Mouse (Mus musculus) stomach, postnatal 0 days (tissue): Measurements from ENCODE around the gene Emcn. TPM values are rescaled to one million over a fixed set of nuclear protein-coding genes. Genes with fewer than 3 reads are reported as not detected.

Experiments used
- ATAC-seq: fragments of 200-750 bp; cut with Nextera tagmentation; 2 replicates; pipeline ENCODE4 v1.8.0; 2017; ENCODE audit not compliant: low FRiP score, low TSS enrichment
- DNase-seq: peaks from one replicate; pipeline ENCODE4 v3.0.0-alpha.2; 2016; ENCODE audit warnings: low spot score
- H3K27ac ChIP-seq: fragments of 300-500 bp; sonication (generic); replicated peaks from 2 replicates; pipeline ENCODE4 v1.5.1; 2014; ENCODE audit warnings: mild to moderate bottlenecking, control low read depth
- H3K27me3 ChIP-seq: fragments of 300-500 bp; sonication (generic); 2 replicates; pipeline ENCODE4 v1.6.1; 2014; ENCODE audit warnings: low read length; ENCODE audit not compliant: control insufficient read depth, insufficient read depth
- H3K36me3 ChIP-seq: fragments of 300-500 bp; sonication (generic); 2 replicates; pipeline ENCODE4 v1.6.1; 2014; ENCODE audit warnings: low read length, mixed read lengths; ENCODE audit not compliant: control insufficient read depth, insufficient read depth
- H3K4me1 ChIP-seq: fragments of 300-500 bp; sonication (generic); replicated peaks from 2 replicates; pipeline ENCODE4 v1.6.1; 2014; ENCODE audit warnings: antibody characterized with exemption; ENCODE audit not compliant: control insufficient read depth, insufficient read depth
- H3K4me2 ChIP-seq: fragments of 300-500 bp; sonication (generic); replicated peaks from 2 replicates; pipeline ENCODE4 v1.6.1; 2014; ENCODE audit warnings: low read depth, mild to moderate bottlenecking, control low read depth, moderate library complexity
- H3K4me3 ChIP-seq: fragments of 300-500 bp; sonication (generic); 2 replicates; pipeline ENCODE4 v1.5.1; 2014; ENCODE audit warnings: low read depth, low read length, control low read depth
- H3K9ac ChIP-seq: fragments of 300-500 bp; sonication (generic); 2 replicates; pipeline ENCODE4 v1.6.1; 2014; ENCODE audit warnings: mild to moderate bottlenecking, low read length, control low read depth, mixed read lengths
- H3K9me3 ChIP-seq: fragments of 300-500 bp; sonication (generic); 2 replicates; pipeline ENCODE4 v1.6.1; 2016; ENCODE audit warnings: low read length; ENCODE audit not compliant: control insufficient read depth
- CTCF ChIP-seq: IDR thresholded peaks from 2 replicates; pipeline ENCODE4 v1.5.1; 2016; ENCODE audit warnings: antibody characterized with exemption, low read depth, mild to moderate bottlenecking, moderate library complexity
- EP300 ChIP-seq: optimal IDR thresholded peaks from 2 replicates; pipeline ENCODE3; 2016; ENCODE audit warnings: antibody characterized with exemption
- WGBS: fragments of 180-500 bp; shearing (Covaris S2); extraction: QIAGEN DNeasy Blood & Tissue Kit; methylation state at CpG from one replicate; pipeline ENCODE4 v1.1.7; 2014; 5-methylcytosine and 5-hydroxymethylcytosine counted together
- polyA plus RNA-seq: library from polyadenylated mRNA; unstranded; fragments of >200 nt; fragmentation: Nextera tagmentation; extraction: Ambion mirVana; gene quantifications from 2 replicates; pipeline ENCODE4 v1.2.1, GENCODE M21; 2015

The Emcn gene
- polyA plus RNA-seq, 1 experiment from 2014 or later, result 19.0 TPM

GRCm38 (mm10) chr3:137467386-137467785 is 126.5 kb downstream of the Emcn start:
- Histone ChIP-seq H3K9ac (no peak overlapping the region), H3K4me1 (no peaks in the 10 kb centered on the region), H3K27me3 (no peaks in the 10 kb centered on the region), H3K4me2 (no peak overlapping the region), H3K36me3 (no peaks in the 10 kb centered on the region), H3K4me3 (no peak overlapping the region), H3K27ac (no peak overlapping the region), H3K9me3 (no peaks in the 10 kb centered on the region)
- no peak for ATAC-seq
- WGBS, result 94% methylated on average over 1 of the region's 1 CpGs
- no peak for TF ChIP-seq EP300
- no peak for TF ChIP-seq CTCF
- no peak for DNase-seq

DNA sequence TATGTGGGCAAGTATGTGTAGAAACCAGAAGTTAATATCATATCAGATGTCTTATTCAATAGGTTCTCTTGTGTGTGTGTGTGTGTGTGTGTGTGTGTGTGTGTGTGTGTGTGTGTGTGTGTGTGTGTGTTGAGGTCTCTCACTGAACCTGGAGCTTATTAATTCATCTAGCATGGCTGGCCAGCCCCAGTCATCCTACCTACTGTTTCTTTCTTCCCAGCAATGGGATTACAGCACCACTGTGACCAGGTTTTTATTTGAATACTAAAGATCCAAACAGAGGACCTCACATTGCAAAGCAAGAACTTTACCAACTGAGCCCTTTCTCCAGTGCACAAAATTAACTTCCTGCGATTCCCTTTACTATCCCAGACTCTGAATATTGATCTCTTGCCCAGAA is 131.3 kb downstream of the Emcn start:
- Histone ChIP-seq H3K36me3 (no peaks in the 10 kb centered on the region), H3K4me2 (no peak overlapping the region), H3K9me3 (no peaks in the 10 kb centered on the region), H3K27me3 (no peaks in the 10 kb centered on the region), H3K4me3 (no peak overlapping the region), H3K27ac (no peak overlapping the region), H3K4me1 (no peaks in the 10 kb centered on the region), H3K9ac (no peak overlapping the region)
- ATAC-seq (no peak), DNase-seq (no peak)
- WGBS, result 80% methylated on average over 1 of the region's 1 CpGs
- no peak for TF ChIP-seq CTCF
- TF ChIP-seq EP300, result no peak

GRCm38 (mm10) chr3:137479761-137480339 is 139.0 kb downstream of the Emcn start:
- ATAC-seq (no peak), DNase-seq (peak; percentile 12)
- WGBS, result 46% methylated on average over 7 of the region's 7 CpGs
- H3K9me3 ChIP-seq, result no peaks in the 10 kb centered on the region
- no peaks in the 10 kb centered on the region for H3K36me3 ChIP-seq
- H3K4me3 ChIP-seq, result no peak overlapping the region
- no peaks in the 10 kb centered on the region for H3K27me3 ChIP-seq
- no peaks in the 10 kb centered on the region for H3K4me1 ChIP-seq
- TF ChIP-seq CTCF (no peak), EP300 (no peak)
- H3K9ac ChIP-seq, result no peak overlapping the region
- H3K4me2 ChIP-seq, result no peak overlapping the region
- H3K27ac ChIP-seq, result no peak overlapping the region

- Histone ChIP-seq H3K9me3 (no peaks in the 10 kb centered on the region), H3K9ac (no peak overlapping the region), H3K4me3 (no peak overlapping the region), H3K27me3 (no peaks in the 10 kb centered on the region), H3K4me1 (no peaks in the 10 kb centered on the region), H3K36me3 (no peaks in the 10 kb centered on the region), H3K27ac (no peak overlapping the region), H3K4me2 (no peak overlapping the region)
- no peak for TF ChIP-seq CTCF
- no peak for TF ChIP-seq EP300
- no peak for ATAC-seq
- DNase-seq, result no peak
These were observed 140.3 kb downstream of the Emcn start for GRCm38 (mm10) chr3:137481157-137481556.
